Mouse (Mus musculus): ENCODE results near the gene Asap2. TPM values are rescaled to one million over a fixed set of nuclear protein-coding genes. Genes with fewer than 3 reads are reported as not detected.

The Asap2 gene
- polyA plus RNA-seq, 2 experiments, result 1.0 to 2.0 TPM

GRCm38 (mm10) chr12:21111476-21112452 is 121.5 kb downstream of the Asap2 start:
- Histone ChIP-seq H3K4me3 (ENCODE audit: insufficient read depth in 1 of 2, low read depth in 2 of 2, low read length in 2 of 2) (peak overlapping the region; percentile 59 to 62), H3K4me1 (replicated peaks; ENCODE audit: control insufficient read depth in 2 of 2, insufficient read depth in 2 of 2, low read length in 1 of 2) (0 out of 4 replicates have a peak, but pooled peaks cover 0 to 2% of the 10 kb centered on the region in 2 experiments), H3K9me3 (ENCODE audit: control insufficient read depth, low read length) (no peaks in the 10 kb centered on the region), H3K36me3 (replicated peaks; ENCODE audit: control insufficient read depth, insufficient read depth, low read depth) (no peaks in the 10 kb centered on the region), H3K4me2 (ENCODE audit: low read depth) (peak overlapping the region; percentile 80), H3K27me3 (ENCODE audit: control insufficient read depth, insufficient read depth, low read length) (peaks cover 14% of the 10 kb centered on the region), H3K9ac (replicated peaks) (peak overlapping the region; percentile 43), H3K27ac (no peak overlapping the region)
- TF ChIP-seq EP300 (IDR thresholded peaks at IDR 0.05; ENCODE audit: low read depth), result no peak
- TF ChIP-seq CTCF (IDR thresholded peaks at IDR 0.05; ENCODE audit: low read depth), result no peak
- under 1% methylated on average over 115 of the region's 118 CpGs for WGBS (ENCODE audit: insufficient replicate concordance)
- ATAC-seq (ENCODE audit: insufficient read depth) (peak; percentile 99), DNase-seq (ENCODE audit: low read depth in 3 of 3, low spot score in 3 of 3) (peak; percentile 56 to 63 (median 62))

- DNase-seq (ENCODE audit: low read depth in 3 of 3, low spot score in 3 of 3), result no peak
- WGBS (ENCODE audit: insufficient replicate concordance), result 2% methylated on average over 17 of the region's 17 CpGs
- peak overlapping the region; percentile 80 for H3K4me2 ChIP-seq (ENCODE audit: low read depth)
- no peaks in the 10 kb centered on the region for H3K36me3 ChIP-seq (replicated peaks; ENCODE audit: control insufficient read depth, insufficient read depth, low read depth)
- H3K9ac ChIP-seq (replicated peaks), result peak overlapping the region; percentile 31; the same call in 1 of the 2 replicates
- H3K27me3 ChIP-seq (ENCODE audit: control insufficient read depth, insufficient read depth, low read length), result peaks cover 14% of the 10 kb centered on the region
- no peak for TF ChIP-seq EP300 (IDR thresholded peaks at IDR 0.05; ENCODE audit: low read depth)
- TF ChIP-seq CTCF (IDR thresholded peaks at IDR 0.05; ENCODE audit: low read depth), result peak; percentile 64
- no peak for ATAC-seq (ENCODE audit: insufficient read depth)
- no peaks in the 10 kb centered on the region for H3K9me3 ChIP-seq (ENCODE audit: control insufficient read depth, low read length)
- H3K4me3 ChIP-seq (ENCODE audit: insufficient read depth in 1 of 2, low read depth in 2 of 2, low read length in 2 of 2), result peak overlapping the region; percentile 59 to 62
- H3K4me1 ChIP-seq (replicated peaks; ENCODE audit: control insufficient read depth in 2 of 2, insufficient read depth in 2 of 2, low read length in 1 of 2), result 0 out of 4 replicates have a peak, but pooled peaks cover 0 to 2% of the 10 kb centered on the region in 2 experiments
- no peak overlapping the region for H3K27ac ChIP-seq
Observed at GRCm38 (mm10) chr12:21112453-21112857, 122.2 kb downstream of the Asap2 start.

- Histone ChIP-seq H3K4me1 (replicated peaks; ENCODE audit: control insufficient read depth in 2 of 2, insufficient read depth in 2 of 2, low read length in 1 of 2) (peaks cover 0 to 6% of the 10 kb centered on the region in 2 experiments; a peak in 1 of 4 replicates), H3K36me3 (replicated peaks; ENCODE audit: control insufficient read depth, insufficient read depth, low read depth) (no peaks in the 10 kb centered on the region), H3K27me3 (ENCODE audit: control insufficient read depth, insufficient read depth, low read length) (no peaks in the 10 kb centered on the region), H3K9me3 (ENCODE audit: control insufficient read depth, low read length) (no peaks in the 10 kb centered on the region), H3K4me2 (ENCODE audit: low read depth) (no peak overlapping the region), H3K9ac (replicated peaks) (no peak overlapping the region), H3K27ac (no peak overlapping the region), H3K4me3 (ENCODE audit: insufficient read depth in 1 of 2, low read depth in 2 of 2, low read length in 2 of 2) (no peak overlapping the region)
- 51% methylated on average over 3 of the region's 3 CpGs for WGBS (ENCODE audit: insufficient replicate concordance)
- ATAC-seq (ENCODE audit: insufficient read depth) (no peak), DNase-seq (ENCODE audit: low read depth in 3 of 3, low spot score in 3 of 3) (no peak)
- TF ChIP-seq EP300 (IDR thresholded peaks at IDR 0.05; ENCODE audit: low read depth) (no peak), CTCF (IDR thresholded peaks at IDR 0.05; ENCODE audit: low read depth) (no peak)
Observed at GRCm38 (mm10) chr12:21119446-21119845, 129.2 kb downstream of the Asap2 start.

GRCm38 (mm10) chr12:21122818-21123217 is 132.6 kb downstream of the Asap2 start:
- H3K4me2 ChIP-seq (ENCODE audit: low read depth), result no peak overlapping the region
- H3K27me3 ChIP-seq (ENCODE audit: control insufficient read depth, insufficient read depth, low read length), result no peaks in the 10 kb centered on the region
- no peak overlapping the region for H3K4me3 ChIP-seq (ENCODE audit: insufficient read depth in 1 of 2, low read depth in 2 of 2, low read length in 2 of 2)
- H3K9ac ChIP-seq (replicated peaks), result no peak overlapping the region
- ATAC-seq (ENCODE audit: insufficient read depth), result no peak
- no peak for TF ChIP-seq CTCF (IDR thresholded peaks at IDR 0.05; ENCODE audit: low read depth)
- no peak for TF ChIP-seq EP300 (IDR thresholded peaks at IDR 0.05; ENCODE audit: low read depth)
- H3K36me3 ChIP-seq (replicated peaks; ENCODE audit: control insufficient read depth, insufficient read depth, low read depth), result no peaks in the 10 kb centered on the region
- no peaks in the 10 kb centered on the region for H3K9me3 ChIP-seq (ENCODE audit: control insufficient read depth, low read length)
- DNase-seq (ENCODE audit: low read depth in 3 of 3, low spot score in 3 of 3), result no peak
- peaks cover 0 to 4% of the 10 kb centered on the region in 2 experiments; a peak in 2 of 4 replicates for H3K4me1 ChIP-seq (replicated peaks; ENCODE audit: control insufficient read depth in 2 of 2, insufficient read depth in 2 of 2, low read length in 1 of 2)
- WGBS (ENCODE audit: insufficient replicate concordance), result 59% methylated on average over 3 of the region's 3 CpGs
- no peak overlapping the region for H3K27ac ChIP-seq

GRCm38 (mm10) chr12:21123647-21124046 is 133.4 kb downstream of the Asap2 start:
- DNase-seq (ENCODE audit: low read depth in 3 of 3, low spot score in 3 of 3) (no peak), ATAC-seq (ENCODE audit: insufficient read depth) (no peak)
- Histone ChIP-seq H3K36me3 (replicated peaks; ENCODE audit: control insufficient read depth, insufficient read depth, low read depth) (no peaks in the 10 kb centered on the region), H3K4me3 (ENCODE audit: insufficient read depth in 1 of 2, low read depth in 2 of 2, low read length in 2 of 2) (no peak overlapping the region), H3K27ac (no peak overlapping the region), H3K9ac (replicated peaks) (no peak overlapping the region), H3K27me3 (ENCODE audit: control insufficient read depth, insufficient read depth, low read length) (no peaks in the 10 kb centered on the region), H3K4me1 (replicated peaks; ENCODE audit: control insufficient read depth in 2 of 2, insufficient read depth in 2 of 2, low read length in 1 of 2) (peaks cover 0 to 5% of the 10 kb centered on the region in 2 experiments; a peak in 2 of 4 replicates), H3K9me3 (ENCODE audit: control insufficient read depth, low read length) (no peaks in the 10 kb centered on the region), H3K4me2 (ENCODE audit: low read depth) (no peak overlapping the region)
- no peak for TF ChIP-seq EP300 (IDR thresholded peaks at IDR 0.05; ENCODE audit: low read depth)
- TF ChIP-seq CTCF (IDR thresholded peaks at IDR 0.05; ENCODE audit: low read depth), result no peak
- WGBS (ENCODE audit: insufficient replicate concordance), result 11% methylated on average over 5 of the region's 5 CpGs
